Mouse (Mus musculus) monocyte, adult 2 months (primary cell): Measurements from ENCODE around the gene Prkce.

Experiments used
- DNase-seq, 2 experiments: peaks; one replicate each; pipeline ENCODE4 v3.0.0; 2022; ENCODE audit warnings: low spot score in 2 of 2, low read depth in 1 of 2

Prkce gene

DNA sequence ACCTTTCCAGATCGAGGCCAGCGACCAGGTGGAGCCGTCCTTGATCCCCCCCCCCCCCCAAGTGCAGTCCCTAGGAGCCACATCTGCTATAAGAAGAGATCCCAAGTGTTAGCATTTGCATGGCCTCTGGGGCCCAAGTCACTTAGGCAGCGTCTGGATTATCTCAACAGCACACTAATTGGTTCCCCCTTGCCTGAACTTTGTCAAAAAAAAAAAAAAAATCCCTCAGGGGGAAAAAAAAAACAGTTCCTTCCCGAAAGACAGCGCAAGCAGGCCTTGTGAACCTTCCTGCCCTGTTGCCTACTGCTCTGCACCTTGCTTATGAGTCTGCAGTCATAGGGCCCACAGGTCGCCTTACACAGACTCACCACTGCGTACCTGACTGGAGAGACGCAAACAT lies 7.9 kb downstream of the Prkce start:
- DNase-seq = no peak

- DNase-seq = no peak
These were observed 9.1 kb downstream of the Prkce start for GRCm38 (mm10) chr17:86176722-86177121.

DNA sequence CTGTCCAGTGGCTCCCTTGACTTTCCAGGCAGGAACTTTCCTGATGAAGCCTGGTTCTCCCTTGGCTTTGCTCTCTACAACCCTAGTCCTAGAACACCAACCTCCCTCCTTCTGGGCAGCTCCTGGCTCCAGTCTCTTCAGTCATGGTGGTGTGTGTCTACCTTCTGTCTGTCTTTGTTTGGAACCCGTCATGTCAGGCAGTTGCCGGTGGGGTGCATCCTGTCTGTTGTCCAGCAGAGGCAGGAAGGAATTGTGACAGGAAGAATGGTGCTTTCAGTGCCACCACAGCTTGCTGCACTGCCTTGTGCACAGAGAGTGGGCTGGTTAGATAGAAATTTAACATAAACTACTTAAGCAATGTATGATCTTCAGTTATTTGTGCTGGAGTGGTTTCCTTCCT lies 16.2 kb downstream of the Prkce start:
- no peak for DNase-seq

DNA sequence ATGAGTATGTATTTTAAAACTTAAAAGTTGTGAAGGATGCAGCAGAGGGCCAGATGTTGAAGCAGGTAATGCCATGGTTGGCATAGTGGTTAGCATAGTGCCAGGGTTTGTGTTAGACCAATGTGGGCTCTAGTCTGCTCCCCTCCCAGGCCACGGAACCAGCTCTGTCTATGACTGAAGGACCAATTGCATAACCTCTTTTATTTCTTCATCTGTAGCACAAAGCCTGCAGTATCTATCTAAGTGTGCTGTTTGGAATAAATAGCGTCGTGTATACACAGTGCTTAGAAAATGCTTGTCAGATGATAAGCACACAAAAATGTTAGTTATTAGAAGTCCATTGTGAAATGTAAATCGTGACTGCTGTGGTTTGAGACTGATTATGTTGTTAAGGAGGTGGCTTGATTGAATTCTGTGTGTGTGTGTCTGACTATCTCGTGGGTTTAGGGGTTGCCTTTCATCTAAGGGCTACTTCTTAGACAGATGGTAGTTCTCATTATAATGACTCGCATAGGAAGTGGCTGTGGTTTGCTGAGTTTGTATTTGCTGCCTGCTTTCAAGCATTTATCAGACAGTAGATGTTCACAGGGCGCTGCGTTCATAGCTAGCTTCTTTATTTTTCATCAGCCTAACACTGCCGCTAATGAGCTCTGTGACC lies 17.1 kb downstream of the Prkce start:
- no peak for DNase-seq

- DNase-seq = no peak
These were observed 18.0 kb downstream of the Prkce start for GRCm38 (mm10) chr17:86185584-86185983.

- DNase-seq = no peak
These were observed 20.2 kb downstream of the Prkce start for GRCm38 (mm10) chr17:86187777-86188176.

DNA sequence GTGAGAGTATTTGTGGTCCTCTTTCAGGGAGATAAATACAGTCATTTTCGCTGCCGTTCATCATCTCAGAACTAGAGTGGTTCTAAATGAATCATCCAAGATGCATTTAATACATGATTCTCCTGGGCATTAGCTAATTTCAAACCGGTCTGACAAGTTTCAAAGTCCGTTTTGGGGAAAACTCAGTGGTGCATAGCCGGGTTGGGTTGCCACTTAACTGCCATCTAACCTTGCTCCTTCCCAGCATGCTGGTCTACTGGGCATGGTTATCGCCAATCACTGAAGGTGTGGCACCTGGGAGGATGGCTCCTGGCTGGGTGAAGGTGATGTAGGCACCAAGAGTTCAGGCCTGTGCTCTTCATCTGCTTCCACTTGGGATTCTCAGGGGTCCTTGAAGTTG lies 26.4 kb downstream of the Prkce start:
- no peak for DNase-seq

- DNase-seq = no peak
These were observed 27.3 kb downstream of the Prkce start for GRCm38 (mm10) chr17:86194921-86195320.

DNA sequence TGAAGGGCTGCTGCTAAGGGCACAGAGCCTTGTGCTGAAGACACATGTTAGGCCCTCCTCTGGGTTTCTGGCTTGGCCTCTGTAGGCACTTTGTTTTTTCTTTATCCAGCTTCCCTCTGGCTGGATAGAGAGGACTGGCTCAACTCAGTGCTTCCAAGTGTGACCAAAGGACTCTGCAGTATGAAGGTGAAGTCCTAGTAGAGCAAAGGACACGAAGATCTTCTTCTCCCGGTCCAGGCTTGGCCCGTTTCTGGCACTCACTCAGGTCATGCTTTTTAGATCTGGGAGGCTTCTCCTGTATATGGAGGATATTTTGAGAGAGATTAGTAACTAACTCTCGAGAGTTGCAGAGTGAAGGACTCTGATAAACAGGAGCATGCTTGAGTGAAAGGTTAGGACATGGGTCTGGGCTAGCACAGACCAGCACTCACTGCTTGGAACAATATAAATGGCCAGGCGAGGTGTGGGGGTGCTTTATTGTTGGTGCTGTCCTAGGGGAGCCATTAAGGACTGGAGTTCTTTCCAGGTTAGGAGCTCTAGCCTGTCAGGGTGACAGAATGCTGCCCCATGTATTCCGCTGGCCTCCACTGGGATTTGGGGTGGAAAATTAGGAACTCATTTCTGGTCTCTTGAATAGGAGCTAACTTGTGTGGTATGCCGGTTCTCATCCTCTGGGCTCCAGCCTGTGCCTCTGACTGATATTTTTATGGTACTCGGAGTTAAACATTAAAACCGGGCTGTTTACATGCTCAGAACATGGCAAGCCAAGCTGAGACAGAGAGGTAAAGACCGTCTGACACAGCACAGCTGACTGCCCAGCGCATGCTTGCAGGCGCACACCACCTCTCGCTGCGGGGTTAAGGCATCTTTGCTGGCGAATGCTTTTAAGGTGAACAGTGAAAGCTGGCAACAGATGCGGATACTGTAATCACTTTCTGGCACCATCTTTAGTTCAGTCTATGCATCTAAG lies 31.2 kb downstream of the Prkce start:
- DNase-seq = no peak

- DNase-seq = no peak
These were observed 34.4 kb downstream of the Prkce start for GRCm38 (mm10) chr17:86201981-86202380.

- no peak for DNase-seq
These were observed 35.4 kb downstream of the Prkce start for GRCm38 (mm10) chr17:86202972-86203371.

DNA sequence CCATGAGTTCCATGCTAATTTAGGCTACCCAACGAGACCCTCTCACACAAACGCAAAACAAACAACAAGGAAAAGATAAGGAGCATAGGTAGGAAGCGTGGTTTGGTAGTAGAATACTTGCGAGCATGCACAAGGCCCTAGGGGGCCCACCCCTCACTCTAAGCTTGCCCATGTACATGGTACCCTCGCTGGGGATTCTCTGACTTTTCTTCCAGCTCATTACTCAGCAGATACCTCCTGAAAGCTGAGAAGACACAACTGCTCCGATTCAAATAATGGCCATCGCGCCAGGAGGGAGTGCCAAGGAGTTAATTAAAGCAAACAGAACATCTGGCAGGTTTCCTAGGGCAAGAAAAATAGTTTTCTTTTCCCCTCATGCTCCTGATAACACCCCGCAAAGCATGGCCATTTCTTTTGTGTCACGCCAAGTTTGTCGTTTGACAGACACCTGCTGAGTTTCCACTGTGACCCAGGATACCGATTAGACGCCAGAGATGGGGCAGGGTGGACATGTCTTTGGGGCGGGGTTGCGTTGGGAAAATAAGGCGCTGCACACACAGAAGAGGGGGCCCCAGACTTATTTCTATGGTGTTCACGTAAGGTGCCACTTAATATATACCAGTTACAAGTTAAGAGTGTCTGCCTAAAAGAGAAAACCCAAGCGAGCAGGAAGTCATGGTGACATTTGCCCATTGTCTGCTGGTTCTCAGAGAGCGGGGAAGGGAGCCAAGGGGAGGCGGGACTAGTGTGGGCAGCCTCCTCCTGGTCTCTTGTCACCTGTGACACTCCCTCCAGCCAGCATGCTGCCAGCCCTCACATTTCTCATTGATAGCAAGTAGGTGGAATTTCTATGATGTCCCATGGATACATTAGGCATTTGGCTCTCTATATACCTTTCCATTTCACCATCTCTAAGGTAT lies 36.2 kb downstream of the Prkce start:
- no peak for DNase-seq

DNA sequence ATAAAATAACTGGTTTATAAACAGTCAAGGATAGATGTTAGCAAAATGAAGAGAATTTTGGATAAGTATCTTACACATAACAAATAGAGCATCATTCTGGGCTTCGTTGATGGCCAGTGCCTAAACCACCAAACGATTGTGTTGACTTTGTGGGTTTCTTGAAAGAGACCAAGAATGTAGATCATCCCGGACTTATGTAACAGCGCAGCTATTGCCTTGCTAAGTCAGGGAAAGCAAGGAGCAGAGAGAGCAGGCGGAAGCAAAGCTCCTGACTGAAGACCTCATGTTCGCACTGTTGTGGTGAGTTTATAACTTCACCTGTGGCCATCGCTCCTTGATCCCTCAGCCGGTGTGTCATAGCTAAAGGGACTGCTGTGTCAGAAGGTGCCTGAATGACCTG lies 38.7 kb downstream of the Prkce start:
- no peak for DNase-seq

GRCm38 (mm10) chr17:86208057-86208820 lies 40.7 kb downstream of the Prkce start:
- no peak for DNase-seq

- no peak for DNase-seq
These were observed 41.2 kb downstream of the Prkce start for GRCm38 (mm10) chr17:86208821-86209186.

DNA sequence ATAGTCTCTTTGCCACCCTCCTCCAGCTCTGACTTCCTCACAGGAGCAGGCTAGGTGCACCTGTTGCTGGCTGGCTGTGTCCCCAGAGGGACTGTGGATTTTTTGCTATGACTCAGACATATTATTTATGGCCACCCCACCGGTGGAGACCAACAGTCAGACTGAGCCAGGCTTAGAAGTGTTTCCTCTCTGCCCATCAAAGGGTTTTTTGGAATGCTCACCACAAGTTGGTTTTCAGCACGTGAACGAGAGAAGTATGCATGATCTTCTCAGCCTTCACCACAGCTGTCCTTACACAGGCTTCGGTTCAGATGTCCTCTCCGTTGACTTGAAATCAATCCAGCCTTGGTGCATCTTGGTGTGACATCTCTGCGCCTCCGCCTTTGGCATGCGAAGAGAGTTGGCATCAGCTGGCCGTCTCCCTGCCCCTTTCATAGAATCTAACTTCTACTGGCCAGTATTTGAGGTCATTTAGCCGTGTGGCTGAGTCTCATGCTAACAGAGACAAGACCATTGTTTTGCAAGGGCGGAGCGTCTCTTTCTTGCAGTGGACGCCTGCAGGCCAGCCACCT lies 42.2 kb downstream of the Prkce start:
- no peak for DNase-seq

DNA sequence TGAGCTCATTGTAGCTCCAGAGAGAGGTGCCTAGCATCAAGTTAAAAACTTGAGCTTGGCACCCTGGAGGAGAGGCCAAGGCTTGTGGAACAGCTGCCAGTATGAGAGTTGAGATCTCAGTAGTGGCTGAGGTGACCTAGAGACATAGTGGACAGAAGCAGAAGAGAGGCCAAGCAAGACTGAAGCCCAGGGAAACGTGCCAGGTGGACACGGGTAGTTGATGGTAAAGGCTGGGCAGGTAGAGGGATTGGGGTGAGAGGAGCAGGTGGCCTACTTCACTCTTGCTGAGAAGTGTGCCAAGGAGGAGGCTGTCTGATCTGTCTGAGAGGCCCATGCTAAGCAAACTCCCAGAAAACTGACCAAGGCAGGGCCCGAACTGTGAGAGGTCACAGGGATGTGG lies 44.6 kb downstream of the Prkce start:
- no peak for DNase-seq

GRCm38 (mm10) chr17:86214285-86214684 lies 46.7 kb downstream of the Prkce start:
- no peak for DNase-seq

DNA sequence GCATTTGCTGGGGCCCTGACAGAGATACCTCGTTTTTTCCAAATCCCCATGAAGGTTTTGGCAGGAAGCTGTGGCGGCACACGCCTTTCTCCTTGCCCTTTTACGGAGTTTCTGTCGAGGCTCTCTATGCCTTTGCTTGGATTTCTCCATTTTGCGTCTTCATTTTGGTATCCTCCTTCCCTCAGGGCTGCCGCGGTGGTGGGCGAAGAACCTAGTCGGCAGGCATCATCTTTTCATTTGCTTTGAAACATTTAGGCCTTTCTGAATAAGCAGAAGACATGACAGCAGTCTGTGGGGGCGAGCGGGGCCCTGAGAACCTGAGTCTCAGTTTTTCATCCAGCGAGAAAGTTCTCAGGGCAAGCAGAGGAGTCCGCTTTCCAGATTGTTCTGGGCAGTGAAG lies 47.2 kb downstream of the Prkce start:
- no peak for DNase-seq

DNA sequence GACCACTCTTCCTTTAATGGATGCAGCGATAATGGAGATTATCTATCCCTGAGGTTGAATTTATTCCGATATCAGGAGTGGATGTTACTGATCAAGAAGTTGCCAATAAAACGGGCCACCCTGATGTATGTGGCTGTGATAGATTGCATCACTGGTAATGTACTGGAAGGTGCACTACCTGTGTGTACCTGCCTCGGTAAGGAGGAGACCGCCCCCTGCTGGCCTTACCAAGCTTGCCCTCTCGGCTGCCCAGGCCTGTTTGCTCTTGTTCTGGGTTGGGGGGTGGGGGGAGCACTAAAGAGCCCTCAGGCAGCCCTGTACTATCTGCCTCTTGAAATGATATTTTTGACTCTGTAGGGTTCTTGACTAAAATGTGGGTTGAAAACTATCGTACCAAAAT lies 48.2 kb downstream of the Prkce start:
- DNase-seq = no peak
